ENCODE assay signal across 8 mouse cellular contexts in the genomic region with DNA sequence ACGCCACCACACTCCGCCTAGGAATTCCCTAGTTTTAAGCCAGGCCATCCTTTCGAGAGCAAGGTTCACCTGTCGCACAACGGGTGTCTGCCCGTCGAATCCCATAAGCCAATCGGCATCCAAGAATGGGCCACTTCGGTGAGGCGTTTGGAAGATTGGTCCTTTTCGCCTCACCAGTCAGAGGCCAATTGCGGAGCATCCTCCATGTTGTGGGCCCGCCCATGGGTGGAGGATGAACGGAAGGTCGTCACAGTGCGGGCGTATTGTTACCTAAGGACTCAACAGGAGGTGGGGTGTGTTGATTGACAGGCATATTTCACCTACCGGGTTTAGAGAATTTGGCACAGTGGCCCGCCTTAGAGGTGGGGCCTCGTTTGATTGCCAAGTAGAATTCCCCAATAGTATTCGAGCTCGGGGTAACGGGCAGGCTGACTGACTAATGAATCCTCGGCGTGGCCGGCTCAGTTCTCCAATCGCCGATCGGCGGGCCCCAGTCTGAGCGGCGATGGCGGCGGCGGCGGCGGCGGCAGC. TPM values are rescaled to one million over a fixed set of nuclear protein-coding genes. Genes with fewer than 3 reads are reported as not detected.
A peak's percentile ranks its signal among the peaks of the same experiment; 100 is the strongest.
DNase-seq lines count a peak whose midpoint lies in the region; ATAC-seq and TF ChIP-seq lines count a peak whose summit lies in the region.

No protein-coding gene starts in this region.

- H3K4me1 ChIP-seq in G1E (ENCODE audit: insufficient read depth, low read depth, low read length): peaks cover 37% of the 10 kb centered on the region
- H3K4me1 ChIP-seq in forebrain, embryonic 16.5 days (replicated peaks; ENCODE audit: control insufficient read depth, insufficient read depth, low read length): peaks cover 18% of the 10 kb centered on the region
- no peaks in the 10 kb centered on the region; the same call in 1 of the 2 replicates for H3K4me1 ChIP-seq in lung, embryonic 14.5 days (ENCODE audit: insufficient read depth)
- no peaks in the 10 kb centered on the region for H3K4me1 ChIP-seq in olfactory bulb, adult 2 months (ENCODE audit: control insufficient read depth, insufficient read depth, low read length)
- H3K4me1 ChIP-seq in thymus, adult 2 months (replicated peaks; ENCODE audit: control insufficient read depth, insufficient read depth, low read length): peaks cover 2% of the 10 kb centered on the region; the same call in 1 of the 2 replicates

- peak; percentile 98 for ATAC-seq in G1E (ENCODE audit: extremely low read depth, insufficient number of reproducible peaks, low FRiP score, poor library complexity, severe bottlenecking)
- ATAC-seq in forebrain, embryonic 16.5 days: peak; percentile 99
- peak; percentile 99 for ATAC-seq in lung, embryonic 14.5 days (ENCODE audit: insufficient read depth)

- intact Hi-C loops in heart, postnatal 36 days (cut with DNase I): loop anchor here (2.0 kb wide), 1 partner anchor 27 kb away; no protein-coding TSS in a partner anchor

- TF ChIP-seq POLR2A in olfactory bulb, adult 2 months (IDR thresholded peaks at IDR 0.05; ENCODE audit: insufficient read depth, low read depth, low read length): peak; percentile 42; the same call in 1 of the 2 replicates
- peak; percentile 67; the same call in 1 of the 2 replicates for TF ChIP-seq POLR2A in thymus, adult 2 months (IDR thresholded peaks at IDR 0.05; ENCODE audit: control insufficient read depth, extremely low read depth, insufficient read depth, low read length, poor library complexity)

- peak overlapping the region; percentile 95 for H3K27ac ChIP-seq in forebrain, embryonic 16.5 days (ENCODE audit: low read length)
- H3K27ac ChIP-seq in layer of hippocampus, adult 2 months: peak overlapping the region; percentile 99
- H3K27ac ChIP-seq in lung, embryonic 14.5 days (ENCODE audit: low read depth): peak overlapping the region; percentile 94
- peak overlapping the region; percentile 87 for H3K27ac ChIP-seq in olfactory bulb, adult 2 months (ENCODE audit: insufficient read depth, low read depth, low read length)
- peak overlapping the region; percentile 44; the same call in 1 of the 2 replicates for H3K27ac ChIP-seq in thymus, adult 2 months (ENCODE audit: control insufficient read depth, insufficient read depth, low read length)

- no peaks in the 10 kb centered on the region for H3K9me3 ChIP-seq in G1E (replicated peaks)
- H3K9me3 ChIP-seq in forebrain, embryonic 16.5 days (ENCODE audit: control insufficient read depth, low read length): no peaks in the 10 kb centered on the region
- H3K9me3 ChIP-seq in lung, embryonic 14.5 days (ENCODE audit: low read depth, low read length): no peaks in the 10 kb centered on the region

- peak overlapping the region; percentile 91 for H3K9ac ChIP-seq in forebrain, embryonic 16.5 days (replicated peaks; ENCODE audit: low read depth, low read length)
- H3K9ac ChIP-seq in lung, embryonic 14.5 days: peak overlapping the region; percentile 99

- peak overlapping the region; percentile 59 for H3K4me2 ChIP-seq in forebrain, embryonic 16.5 days (ENCODE audit: low read length)
- peak overlapping the region; percentile 84 for H3K4me2 ChIP-seq in lung, embryonic 14.5 days

- TF ChIP-seq CTCF in G1E (IDR thresholded peaks at IDR 0.05; ENCODE audit: low read depth, low read length): no peak
- 0 out of 2 replicates have a peak, but pooled peaks have one; percentile 2 for TF ChIP-seq CTCF in layer of hippocampus, adult 2 months (conservative IDR thresholded peaks at IDR 0.05)
- TF ChIP-seq CTCF in lung, embryonic 14.5 days (IDR thresholded peaks at IDR 0.05; ENCODE audit: low read depth): no peak
- no peak for TF ChIP-seq CTCF in olfactory bulb, adult 2 months (IDR thresholded peaks at IDR 0.05; ENCODE audit: insufficient read depth, low read depth, low read length)
- TF ChIP-seq CTCF in thymus, adult 2 months (IDR thresholded peaks at IDR 0.05; ENCODE audit: borderline replicate concordance, control insufficient read depth, extremely low read depth, insufficient read depth, low read length, poor library complexity): 0 out of 2 replicates have a peak, but pooled peaks have one; percentile 21

- no peaks in the 10 kb centered on the region for H3K27me3 ChIP-seq in G1E (ENCODE audit: insufficient read depth, low read length)
- H3K27me3 ChIP-seq in forebrain, embryonic 16.5 days (replicated peaks; ENCODE audit: control insufficient read depth, insufficient read depth, low read length): no peaks in the 10 kb centered on the region
- H3K27me3 ChIP-seq in lung, embryonic 14.5 days (ENCODE audit: insufficient read depth, low read length): no peaks in the 10 kb centered on the region
- H3K27me3 ChIP-seq in thymus, adult 2 months (ENCODE audit: control insufficient read depth, insufficient read depth, low read length): no peaks in the 10 kb centered on the region

- WGBS in forebrain, embryonic 16.5 days: under 1% methylated on average over 38 of the region's 38 CpGs
- WGBS in lung, embryonic 14.5 days: under 1% methylated on average over 38 of the region's 38 CpGs
- under 1% methylated on average over 38 of the region's 38 CpGs for WGBS in olfactory bulb, adult 2 months
- WGBS in thymus, adult 2 months: under 1% methylated on average over 38 of the region's 38 CpGs

- DNase-seq in G1E (ENCODE audit: low spot score): peak; percentile 97
- DNase-seq in cerebellum, adult 18-20 months: peak; percentile 95 to 99
- DNase-seq in heart, postnatal 36 days: peak; percentile 96 to 98
- peak; percentile 97 to 100 for DNase-seq in layer of hippocampus, adult 2 months (ENCODE audit: low spot score in 2 of 2)
- DNase-seq in lung, embryonic 14.5 days: peak; percentile 99
- peak; percentile 98 for DNase-seq in thymus, adult 2 months

- peak overlapping the region; percentile 80 for H3K4me3 ChIP-seq in G1E (ENCODE audit: low read depth, low read length)
- peak overlapping the region; percentile 94 for H3K4me3 ChIP-seq in forebrain, embryonic 16.5 days (replicated peaks; ENCODE audit: low read length)
- peak overlapping the region; percentile 57 for H3K4me3 ChIP-seq in layer of hippocampus, adult 2 months
- peak overlapping the region; percentile 95 for H3K4me3 ChIP-seq in lung, embryonic 14.5 days (ENCODE audit: low read depth, low read length)
- H3K4me3 ChIP-seq in olfactory bulb, adult 2 months (ENCODE audit: insufficient read depth, low read depth, low read length): peak overlapping the region; percentile 73
- H3K4me3 ChIP-seq in thymus, adult 2 months (ENCODE audit: control insufficient read depth, insufficient read depth, low read length): peak overlapping the region; percentile 51

- H3K36me3 ChIP-seq in G1E (replicated peaks): peaks cover 51% of the 10 kb centered on the region
- H3K36me3 ChIP-seq in forebrain, embryonic 16.5 days (ENCODE audit: control insufficient read depth, insufficient read depth): peaks cover 19% of the 10 kb centered on the region
- H3K36me3 ChIP-seq in lung, embryonic 14.5 days (ENCODE audit: insufficient read depth): peaks cover 34% of the 10 kb centered on the region
- peaks cover 24% of the 10 kb centered on the region for H3K36me3 ChIP-seq in thymus, adult 2 months (ENCODE audit: control insufficient read depth, insufficient read depth, low read length)

RNA-seq across cellular contexts. Expression of gene Pabpn1, which starts 1.4 kb away (rescaled TPM):
- 190 and 193 TPM in 2 replicates for total RNA-seq in G1E (2014; fragmentation: Nextera tagmentation)
- 118 and 142 TPM in 2 replicates for total RNA-seq in G1E (2017)
- polyA plus RNA-seq in G1E (2012): 387 and 490 TPM in 2 replicates
- polyA plus RNA-seq in forebrain, embryonic 16.5 days (2015; fragmentation: Nextera tagmentation; extraction: Ambion mirVana): 122 and 150 TPM in 2 replicates
- total RNA-seq in heart, postnatal 36 days (2021): 10 to 100 TPM; 45.8 to 51.0 TPM
- 100 to 1,000 TPM; 271 to 305 TPM for total RNA-seq in layer of hippocampus, adult 2 months (2021)
- 134 and 139 TPM in 2 replicates for polyA plus RNA-seq in lung, embryonic 14.5 days (2014; fragmentation: Nextera tagmentation; extraction: Ambion mirVana)
- polyA plus RNA-seq in olfactory bulb, adult 2 months (2012; ENCODE audit: insufficient read depth, insufficient read length, low replicate concordance, missing spikeins): not detected in 2 replicates
- polyA plus RNA-seq in thymus, adult 2 months (2012; rRNA removed): 190 and 219 TPM in 2 replicates

RNA-seq across cellular contexts. Expression of gene Gm20521, which starts 10.5 kb away (rescaled TPM):
- total RNA-seq in G1E (2014; fragmentation: Nextera tagmentation): 5.5 TPM in 1 of 2 replicates, not detected in the other
- 1.2 and 2.1 TPM in 2 replicates for total RNA-seq in G1E (2017)
- 3.0 and 4.0 TPM in 2 replicates for polyA plus RNA-seq in G1E (2012)
- polyA plus RNA-seq in forebrain, embryonic 16.5 days (2015; fragmentation: Nextera tagmentation; extraction: Ambion mirVana): not detected in 2 replicates
- total RNA-seq in heart, postnatal 36 days (2021): 1 to 10 TPM; 3.5 to 6.6 TPM
- total RNA-seq in layer of hippocampus, adult 2 months (2021): 1 to 10 TPM; 1.0 to 9.4 TPM
- polyA plus RNA-seq in lung, embryonic 14.5 days (2014; fragmentation: Nextera tagmentation; extraction: Ambion mirVana): not detected in 2 replicates
- not detected in 2 replicates for polyA plus RNA-seq in olfactory bulb, adult 2 months (2012; ENCODE audit: insufficient read depth, insufficient read length, low replicate concordance, missing spikeins)
- polyA plus RNA-seq in thymus, adult 2 months (2012; rRNA removed): 0.28 and 1.9 TPM in 2 replicates

RNA-seq across cellular contexts. Expression of gene Bcl2l2, which starts 10.5 kb away (rescaled TPM):
- 9.9 and 10.6 TPM in 2 replicates for total RNA-seq in G1E (2014; fragmentation: Nextera tagmentation)
- total RNA-seq in G1E (2017): 12.7 and 14.0 TPM in 2 replicates
- 25.2 and 36.3 TPM in 2 replicates for polyA plus RNA-seq in G1E (2012)
- 3.5 TPM in 2 replicates for polyA plus RNA-seq in forebrain, embryonic 16.5 days (2015; fragmentation: Nextera tagmentation; extraction: Ambion mirVana)
- 10 to 100 TPM; 42.1 to 43.4 TPM for total RNA-seq in heart, postnatal 36 days (2021)
- 100 to 1,000 TPM; 114 to 126 TPM for total RNA-seq in layer of hippocampus, adult 2 months (2021)
- polyA plus RNA-seq in lung, embryonic 14.5 days (2014; fragmentation: Nextera tagmentation; extraction: Ambion mirVana): 3.4 and 3.9 TPM in 2 replicates
- polyA plus RNA-seq in olfactory bulb, adult 2 months (2012; ENCODE audit: insufficient read depth, insufficient read length, low replicate concordance, missing spikeins): 145 TPM in 1 of 2 replicates, not detected in the other
- polyA plus RNA-seq in thymus, adult 2 months (2012; rRNA removed): 21.4 and 23.5 TPM in 2 replicates

RNA-seq across cellular contexts. Expression of gene Ppp1r3e, which starts 16.4 kb away (rescaled TPM):
- 3.6 and 8.7 TPM in 2 replicates for total RNA-seq in G1E (2014; fragmentation: Nextera tagmentation)
- total RNA-seq in G1E (2017): 0.64 and 0.87 TPM in 2 replicates
- 1.2 TPM in 2 replicates for polyA plus RNA-seq in G1E (2012)
- polyA plus RNA-seq in forebrain, embryonic 16.5 days (2015; fragmentation: Nextera tagmentation; extraction: Ambion mirVana): 1.7 and 2.6 TPM in 2 replicates
- 1 to 10 TPM; 2.6 to 2.9 TPM for total RNA-seq in heart, postnatal 36 days (2021)
- total RNA-seq in layer of hippocampus, adult 2 months (2021): 10 to 100 TPM; 22.1 to 24.3 TPM
- 1.5 and 1.6 TPM in 2 replicates for polyA plus RNA-seq in lung, embryonic 14.5 days (2014; fragmentation: Nextera tagmentation; extraction: Ambion mirVana)
- not detected in 2 replicates for polyA plus RNA-seq in olfactory bulb, adult 2 months (2012; ENCODE audit: insufficient read depth, insufficient read length, low replicate concordance, missing spikeins)
- polyA plus RNA-seq in thymus, adult 2 months (2012; rRNA removed): 14.3 and 18.2 TPM in 2 replicates

RNA-seq across cellular contexts. Expression of gene Slc22a17, which starts 19.2 kb away (rescaled TPM):
- 0.60 TPM in 1 of 2 replicates, not detected in the other for total RNA-seq in G1E (2014; fragmentation: Nextera tagmentation)
- total RNA-seq in G1E (2017): 0.05 and 0.06 TPM in 2 replicates
- polyA plus RNA-seq in G1E (2012): 0.13 and 0.33 TPM in 2 replicates
- polyA plus RNA-seq in forebrain, embryonic 16.5 days (2015; fragmentation: Nextera tagmentation; extraction: Ambion mirVana): 128 and 185 TPM in 2 replicates
- 1 to 10 TPM; 2.0 to 2.7 TPM for total RNA-seq in heart, postnatal 36 days (2021)
- 100 to 1,000 TPM; 666 to 700 TPM for total RNA-seq in layer of hippocampus, adult 2 months (2021)
- 27.0 and 29.2 TPM in 2 replicates for polyA plus RNA-seq in lung, embryonic 14.5 days (2014; fragmentation: Nextera tagmentation; extraction: Ambion mirVana)
- polyA plus RNA-seq in olfactory bulb, adult 2 months (2012; ENCODE audit: insufficient read depth, insufficient read length, low replicate concordance, missing spikeins): 220 TPM in 1 of 2 replicates, not detected in the other
- polyA plus RNA-seq in thymus, adult 2 months (2012; rRNA removed): 25.7 and 29.9 TPM in 2 replicates

Comparison
In these comparisons a context has a peak if more than half of its experiments do, and no peak if none do; other contexts are left out.
1. Peak in every context shown above with its lines: DNase-seq, ATAC-seq, H3K4me3 ChIP-seq and H3K27ac ChIP-seq.
2. CTCF ChIP-seq: peak in layer of hippocampus, adult 2 months (single experiment) and thymus, adult 2 months (single experiment); none in G1E (single experiment), lung, embryonic 14.5 days (single experiment) and olfactory bulb, adult 2 months (single experiment).
3. H3K27ac ChIP-seq: peak in every context shown above with its lines; median percentile 99 in layer of hippocampus, adult 2 months; 95 in forebrain, embryonic 16.5 days; 94 in lung, embryonic 14.5 days; 87 in olfactory bulb, adult 2 months; 44 in thymus, adult 2 months.